Mouse (Mus musculus) intestine, embryonic 14.5 days (tissue): Measurements from ENCODE around the gene Itgb8. TPM values are rescaled to one million over a fixed set of nuclear protein-coding genes. Genes with fewer than 3 reads are reported as not detected.

Experiments
- ATAC-seq: fragments of 200-750 bp; cut with Nextera tagmentation; replicated peaks from 2 replicates; pipeline ENCODE4 v1.8.0; 2017; ENCODE audit warnings: low read depth, moderate number of reproducible peaks, moderate TSS enrichment, moderate library complexity; ENCODE audit not compliant: low FRiP score, low TSS enrichment
- DNase-seq: peaks from one replicate; pipeline ENCODE4 v3.0.0-alpha.2; 2018; ENCODE audit warnings: low spot score
- H3K27ac ChIP-seq: fragments of 300-500 bp; sonication (generic); 2 replicates; pipeline ENCODE4 v1.5.1; 2014; ENCODE audit warnings: low read depth, mild to moderate bottlenecking, control low read depth
- H3K27me3 ChIP-seq: fragments of 300-500 bp; sonication (generic); replicated peaks from 2 replicates; pipeline ENCODE4 v1.6.1; 2014; ENCODE audit warnings: low read length, control low read depth; ENCODE audit not compliant: control insufficient read depth, insufficient read depth
- H3K36me3 ChIP-seq: fragments of 300-500 bp; sonication (generic); 2 replicates; pipeline ENCODE4 v1.6.1; 2014; ENCODE audit warnings: low read length, control low read depth; ENCODE audit not compliant: control insufficient read depth, insufficient read depth
- H3K4me1 ChIP-seq: fragments of 300-500 bp; sonication (generic); replicated peaks from 2 replicates; pipeline ENCODE4 v1.6.1; 2014; ENCODE audit warnings: low read length, control low read depth, mixed read lengths; ENCODE audit not compliant: control insufficient read depth, insufficient read depth
- H3K4me2 ChIP-seq: fragments of 300-500 bp; sonication (generic); 2 replicates; pipeline ENCODE4 v1.6.1; 2014; ENCODE audit warnings: low read length
- H3K4me3 ChIP-seq: fragments of 300-500 bp; sonication (generic); 2 replicates; pipeline ENCODE4 v1.5.1; 2014; ENCODE audit warnings: low read depth, low read length, control low read depth, mixed read lengths
- H3K9ac ChIP-seq: fragments of 300-500 bp; sonication (generic); 2 replicates; pipeline ENCODE4 v1.6.1; 2014; ENCODE audit warnings: mild to moderate bottlenecking, low read length
- H3K9me3 ChIP-seq: fragments of 300-500 bp; sonication (generic); 2 replicates; pipeline ENCODE4 v1.6.1; 2016; ENCODE audit warnings: low read length, control low read depth; ENCODE audit not compliant: control insufficient read depth
- WGBS: fragments of 180-500 bp; shearing (Covaris S2); extraction: QIAGEN DNeasy Blood & Tissue Kit; methylation state at CpG from one replicate; pipeline ENCODE4 v1.1.7; 2014; 5-methylcytosine and 5-hydroxymethylcytosine counted together
- polyA plus RNA-seq: library from polyadenylated mRNA; unstranded; fragments of >200 nt; fragmentation: Nextera tagmentation; extraction: Ambion mirVana; gene quantifications from 2 replicates; pipeline ENCODE4 v1.2.1, GENCODE M21; 2014

Gene Itgb8
- polyA plus RNA-seq, 1 experiment from 2014 or later, result 3.7 TPM

GRCm38 (mm10) chr12:119147753-119148152 is 90.8 kb downstream of the Itgb8 start:
- ATAC-seq (no peak), DNase-seq (no peak)
- WGBS, result 77% methylated on average over 3 of the region's 3 CpGs
- H3K4me3 ChIP-seq, result no peak overlapping the region
- H3K36me3 ChIP-seq, result no peaks in the 10 kb centered on the region
- no peaks in the 10 kb centered on the region for H3K27me3 ChIP-seq
- H3K27ac ChIP-seq, result no peak overlapping the region
- no peak overlapping the region for H3K4me2 ChIP-seq
- no peaks in the 10 kb centered on the region for H3K9me3 ChIP-seq
- no peaks in the 10 kb centered on the region for H3K4me1 ChIP-seq
- no peak overlapping the region for H3K9ac ChIP-seq

- WGBS, result 69% methylated on average over 1 of the region's 1 CpGs
- Histone ChIP-seq H3K27ac (no peak overlapping the region), H3K36me3 (no peaks in the 10 kb centered on the region), H3K27me3 (no peaks in the 10 kb centered on the region), H3K9me3 (no peaks in the 10 kb centered on the region), H3K9ac (no peak overlapping the region), H3K4me3 (no peak overlapping the region), H3K4me2 (no peak overlapping the region), H3K4me1 (no peaks in the 10 kb centered on the region)
- DNase-seq (no peak), ATAC-seq (no peak; the same call in 1 of the 2 replicates)
Measured at GRCm38 (mm10) chr12:119146031-119146430, 92.6 kb downstream of the Itgb8 start.

GRCm38 (mm10) chr12:119137946-119138345 is 100.7 kb downstream of the Itgb8 start:
- Histone ChIP-seq H3K9me3 (no peaks in the 10 kb centered on the region), H3K4me1 (no peaks in the 10 kb centered on the region), H3K27ac (no peak overlapping the region), H3K4me3 (no peak overlapping the region), H3K9ac (no peak overlapping the region), H3K36me3 (no peaks in the 10 kb centered on the region), H3K4me2 (no peak overlapping the region), H3K27me3 (no peaks in the 10 kb centered on the region)
- ATAC-seq (no peak), DNase-seq (no peak)
- WGBS, result 62% methylated on average over 1 of the region's 1 CpGs

DNA sequence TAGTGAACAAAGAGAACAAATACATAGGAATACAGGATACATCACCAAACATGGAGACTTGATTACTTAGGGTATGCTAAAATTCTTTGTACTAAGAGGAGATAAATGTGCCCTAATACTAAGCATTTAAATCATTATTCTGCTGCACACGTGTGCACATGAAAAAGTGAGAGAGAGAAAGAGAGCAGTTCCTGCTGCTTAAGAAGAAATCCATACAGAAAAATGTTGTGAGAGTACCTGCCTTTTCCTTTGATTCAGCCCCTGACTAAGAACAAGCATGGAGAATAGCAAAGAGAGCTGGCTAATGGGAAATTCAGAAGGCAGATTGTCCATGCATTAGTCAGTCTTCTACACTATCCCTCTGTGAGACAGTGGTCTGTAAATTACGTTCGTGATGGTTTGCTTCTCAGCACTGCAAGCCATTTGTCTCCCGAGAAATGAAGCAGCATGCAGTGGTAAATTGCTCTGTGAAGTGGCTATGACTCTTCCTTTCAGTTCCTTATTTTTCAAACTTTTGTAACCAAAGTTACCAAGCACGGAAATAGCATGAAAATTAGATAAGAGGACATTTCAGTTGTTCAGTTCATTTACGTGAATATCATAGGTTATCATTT is 125.0 kb downstream of the Itgb8 start:
- H3K4me3 ChIP-seq, result no peak overlapping the region
- H3K27me3 ChIP-seq, result no peaks in the 10 kb centered on the region
- no peak overlapping the region for H3K4me2 ChIP-seq
- H3K9ac ChIP-seq, result no peak overlapping the region
- no peaks in the 10 kb centered on the region for H3K36me3 ChIP-seq
- no peak overlapping the region for H3K27ac ChIP-seq
- H3K9me3 ChIP-seq, result no peaks in the 10 kb centered on the region
- DNase-seq (no peak), ATAC-seq (no peak)
- H3K4me1 ChIP-seq, result no peaks in the 10 kb centered on the region
- 46% methylated on average over 6 of the region's 6 CpGs for WGBS

DNA sequence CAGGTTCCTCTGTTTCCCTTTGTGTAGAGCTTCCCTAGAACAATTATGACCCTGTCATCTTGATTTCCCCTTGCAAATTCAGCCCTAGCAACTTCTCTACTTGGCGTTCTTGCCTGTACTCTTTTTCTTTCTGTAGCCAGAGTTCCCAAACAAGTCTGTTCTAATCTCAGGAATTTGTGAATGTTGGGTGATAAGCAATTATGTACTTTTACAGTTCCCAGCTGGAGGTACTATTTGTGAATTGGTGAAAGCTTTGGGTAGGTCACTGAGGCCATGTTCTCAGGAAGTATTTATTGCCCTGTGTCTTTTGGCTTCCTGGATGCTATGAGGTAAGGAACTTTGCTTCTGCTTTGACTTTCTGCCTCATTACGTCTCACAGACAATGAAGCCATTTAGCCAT is 128.5 kb downstream of the Itgb8 start:
- 33% methylated on average over 2 of the region's 2 CpGs for WGBS

More for the DNA sequence above, 128.5 kb downstream of the Itgb8 start:
- Histone ChIP-seq H3K4me2 (no peak overlapping the region), H3K27me3 (no peaks in the 10 kb centered on the region), H3K36me3 (no peaks in the 10 kb centered on the region), H3K27ac (no peak overlapping the region), H3K4me1 (no peaks in the 10 kb centered on the region), H3K9me3 (no peaks in the 10 kb centered on the region), H3K9ac (no peak overlapping the region), H3K4me3 (no peak overlapping the region)
- DNase-seq (no peak), ATAC-seq (no peak)

Other genes starting within 250 kb of the Itgb8 start
- gene Macc1, start 75.5 kb upstream of the Itgb8 start, polyA plus RNA-seq, result 2.9 and 3.4 TPM in 2 replicates